Mouse (Mus musculus) heart, embryonic 13.5 days (tissue): ENCODE measurements around the gene Apol8. TPM values are rescaled to one million over a fixed set of nuclear protein-coding genes. Genes with fewer than 3 reads are reported as not detected.

Experiments used
- ATAC-seq: fragments of 200-750 bp; cut with Nextera tagmentation; 2 replicates; pipeline ENCODE4 v1.8.0; 2017; ENCODE audit warnings: moderate TSS enrichment; ENCODE audit not compliant: insufficient number of reproducible peaks, low FRiP score, low TSS enrichment; ENCODE audit errors: extremely low read depth
- H3K27ac ChIP-seq: fragments of 300-500 bp; sonication (generic); replicated peaks from 2 replicates; pipeline ENCODE4 v1.5.1; 2015; ENCODE audit warnings: moderate library complexity, mild to moderate bottlenecking, inconsistent platforms
- H3K27me3 ChIP-seq: fragments of 300-500 bp; sonication (generic); replicated peaks from 2 replicates; pipeline ENCODE4 v1.6.1; 2015; ENCODE audit warnings: mild to moderate bottlenecking, inconsistent platforms
- H3K36me3 ChIP-seq: fragments of 300-500 bp; sonication (generic); 2 replicates; pipeline ENCODE4 v1.6.1; 2015; ENCODE audit warnings: mild to moderate bottlenecking, inconsistent platforms
- H3K4me1 ChIP-seq: fragments of 300-500 bp; sonication (generic); 2 replicates; pipeline ENCODE4 v1.6.1; 2015; ENCODE audit warnings: inconsistent platforms
- H3K4me2 ChIP-seq: fragments of 300-500 bp; sonication (generic); 2 replicates; pipeline ENCODE4 v1.6.1; 2015; ENCODE audit warnings: inconsistent platforms, mild to moderate bottlenecking, moderate library complexity
- H3K4me3 ChIP-seq: fragments of 300-500 bp; sonication (generic); 2 replicates; pipeline ENCODE4 v1.5.1; 2015; ENCODE audit warnings: moderate library complexity, mild to moderate bottlenecking, inconsistent platforms
- H3K9ac ChIP-seq: fragments of 300-500 bp; sonication (generic); 2 replicates; pipeline ENCODE4 v1.6.1; 2015; ENCODE audit warnings: inconsistent platforms, mild to moderate bottlenecking, moderate library complexity
- H3K9me3 ChIP-seq: fragments of 300-500 bp; sonication (generic); 2 replicates; pipeline ENCODE4 v1.6.1; 2016; ENCODE audit warnings: inconsistent platforms
- WGBS: fragments of 180-500 bp; shearing (Covaris S2); methylation state at CpG from one replicate; pipeline ENCODE4 v1.1.7; 2015; ENCODE audit warnings: mixed read lengths; 5-methylcytosine and 5-hydroxymethylcytosine counted together
- polyA plus RNA-seq: library from polyadenylated mRNA; unstranded; fragments of >200 nt; fragmentation: Nextera tagmentation; extraction: Ambion mirVana; gene quantifications from 2 replicates; pipeline ENCODE4 v1.2.1, GENCODE M21; 2015

Apol8 gene
- polyA plus RNA-seq, 1 experiment from 2014 or later, result 0.32 TPM

GRCm38 (mm10) chr15:77797609-77798411, 41.0 kb upstream of the Apol8 start:
- H3K9me3 ChIP-seq, result no peaks in the 10 kb centered on the region
- H3K4me2 ChIP-seq, result peak overlapping the region; percentile 32
- peaks cover 69% of the 10 kb centered on the region for H3K36me3 ChIP-seq
- ATAC-seq, result no peak
- H3K27ac ChIP-seq, result peak overlapping the region; percentile 98
- H3K4me1 ChIP-seq, result peaks cover 100% of the 10 kb centered on the region
- no peaks in the 10 kb centered on the region for H3K27me3 ChIP-seq
- no peak overlapping the region for H3K4me3 ChIP-seq
- peak overlapping the region; percentile 76 for H3K9ac ChIP-seq
- 56% methylated on average over 14 of the region's 14 CpGs for WGBS

- H3K27me3 ChIP-seq, result no peaks in the 10 kb centered on the region
- H3K4me2 ChIP-seq, result no peak overlapping the region
- 88% methylated on average over 26 of the region's 26 CpGs for WGBS
- no peak for ATAC-seq
- H3K9ac ChIP-seq, result peak overlapping the region; percentile 57
- peaks cover 69% of the 10 kb centered on the region for H3K36me3 ChIP-seq
- no peak overlapping the region for H3K4me3 ChIP-seq
- no peaks in the 10 kb centered on the region for H3K9me3 ChIP-seq
- peak overlapping the region; percentile 98 for H3K27ac ChIP-seq
- peaks cover 93% of the 10 kb centered on the region for H3K4me1 ChIP-seq
Observed at GRCm38 (mm10) chr15:77796409-77797035, 39.7 kb upstream of the Apol8 start.

- Histone ChIP-seq H3K4me1 (peaks cover 80% of the 10 kb centered on the region), H3K4me2 (no peak overlapping the region), H3K9me3 (no peaks in the 10 kb centered on the region), H3K4me3 (no peak overlapping the region), H3K36me3 (peaks cover 74% of the 10 kb centered on the region), H3K27ac (peak overlapping the region; percentile 98), H3K9ac (peak overlapping the region; percentile 41; the same call in 1 of the 2 replicates), H3K27me3 (no peaks in the 10 kb centered on the region)
- no peak for ATAC-seq
- WGBS, result 61% methylated on average over 13 of the region's 13 CpGs
Observed at GRCm38 (mm10) chr15:77794908-77795356, 38.1 kb upstream of the Apol8 start.

GRCm38 (mm10) chr15:77794138-77794907, 37.5 kb upstream of the Apol8 start:
- Histone ChIP-seq H3K27ac (peak overlapping the region; percentile 98), H3K4me3 (no peak overlapping the region), H3K9ac (peak overlapping the region; percentile 6), H3K27me3 (no peaks in the 10 kb centered on the region), H3K9me3 (no peaks in the 10 kb centered on the region), H3K4me1 (peaks cover 74% of the 10 kb centered on the region), H3K4me2 (no peak overlapping the region), H3K36me3 (peaks cover 80% of the 10 kb centered on the region)
- WGBS, result 76% methylated on average over 13 of the region's 13 CpGs
- no peak for ATAC-seq

GRCm38 (mm10) chr15:77793554-77793953, 36.8 kb upstream of the Apol8 start:
- Histone ChIP-seq H3K4me3 (no peak overlapping the region), H3K27me3 (no peaks in the 10 kb centered on the region), H3K9ac (peak overlapping the region; percentile 6), H3K36me3 (peaks cover 88% of the 10 kb centered on the region), H3K4me1 (peaks cover 66% of the 10 kb centered on the region), H3K27ac (0 out of 2 replicates have a peak overlapping the region, but pooled peaks have one; percentile 98), H3K4me2 (no peak overlapping the region), H3K9me3 (no peaks in the 10 kb centered on the region)
- 86% methylated on average over 7 of the region's 7 CpGs for WGBS
- ATAC-seq, result no peak

- Histone ChIP-seq H3K4me2 (no peak overlapping the region), H3K27ac (no peak overlapping the region), H3K4me1 (peaks cover 62% of the 10 kb centered on the region), H3K36me3 (peaks cover 93% of the 10 kb centered on the region), H3K9me3 (no peaks in the 10 kb centered on the region), H3K9ac (no peak overlapping the region), H3K27me3 (no peaks in the 10 kb centered on the region), H3K4me3 (no peak overlapping the region)
- WGBS, result 87% methylated on average over 4 of the region's 4 CpGs
- no peak for ATAC-seq
Observed at GRCm38 (mm10) chr15:77793094-77793493, 36.3 kb upstream of the Apol8 start.

- H3K9me3 ChIP-seq, result no peaks in the 10 kb centered on the region
- no peak overlapping the region for H3K4me2 ChIP-seq
- ATAC-seq, result no peak
- no peak overlapping the region for H3K4me3 ChIP-seq
- no peaks in the 10 kb centered on the region for H3K27me3 ChIP-seq
- H3K36me3 ChIP-seq, result peaks cover 100% of the 10 kb centered on the region
- WGBS, result 87% methylated on average over 9 of the region's 9 CpGs
- H3K9ac ChIP-seq, result 0 out of 2 replicates have a peak overlapping the region, but pooled peaks have one; percentile 33
- peaks cover 52% of the 10 kb centered on the region for H3K4me1 ChIP-seq
- H3K27ac ChIP-seq, result no peak overlapping the region
Observed at GRCm38 (mm10) chr15:77792056-77792455, 35.3 kb upstream of the Apol8 start.

GRCm38 (mm10) chr15:77790656-77791405, 34.0 kb upstream of the Apol8 start:
- no peak overlapping the region for H3K9ac ChIP-seq
- peaks cover 39% of the 10 kb centered on the region for H3K4me1 ChIP-seq
- H3K4me2 ChIP-seq, result no peak overlapping the region
- H3K4me3 ChIP-seq, result no peak overlapping the region
- no peak overlapping the region for H3K27ac ChIP-seq
- 84% methylated on average over 21 of the region's 21 CpGs for WGBS
- H3K36me3 ChIP-seq, result peaks cover 100% of the 10 kb centered on the region
- ATAC-seq, result no peak
- no peaks in the 10 kb centered on the region for H3K9me3 ChIP-seq
- no peaks in the 10 kb centered on the region for H3K27me3 ChIP-seq

GRCm38 (mm10) chr15:77789186-77789585, 32.4 kb upstream of the Apol8 start:
- no peak overlapping the region for H3K4me2 ChIP-seq
- WGBS, result 76% methylated on average over 3 of the region's 3 CpGs
- H3K9me3 ChIP-seq, result no peaks in the 10 kb centered on the region
- H3K4me3 ChIP-seq, result no peak overlapping the region
- H3K27ac ChIP-seq, result no peak overlapping the region
- H3K27me3 ChIP-seq, result no peaks in the 10 kb centered on the region
- no peak overlapping the region for H3K9ac ChIP-seq
- ATAC-seq, result no peak
- H3K36me3 ChIP-seq, result peaks cover 100% of the 10 kb centered on the region
- H3K4me1 ChIP-seq, result peaks cover 23% of the 10 kb centered on the region

- H3K4me3 ChIP-seq, result no peak overlapping the region
- no peaks in the 10 kb centered on the region for H3K27me3 ChIP-seq
- H3K36me3 ChIP-seq, result peaks cover 100% of the 10 kb centered on the region
- H3K9ac ChIP-seq, result no peak overlapping the region
- 83% methylated on average over 6 of the region's 6 CpGs for WGBS
- H3K9me3 ChIP-seq, result no peaks in the 10 kb centered on the region
- no peak for ATAC-seq
- H3K4me2 ChIP-seq, result no peak overlapping the region
- H3K4me1 ChIP-seq, result peaks cover 14% of the 10 kb centered on the region
- no peak overlapping the region for H3K27ac ChIP-seq
Observed at GRCm38 (mm10) chr15:77788356-77788755, 31.6 kb upstream of the Apol8 start.
